Mouse (Mus musculus) colon, adult 2 months (tissue): Measurements from ENCODE around the gene Lrrc4b. TPM values are rescaled to one million over a fixed set of nuclear protein-coding genes. Genes with fewer than 3 reads are reported as not detected.

ENCODE experiments used
- polyA plus RNA-seq: library from polyadenylated mRNA; depleted of rRNA; stranded (reverse); fragments of >200 nt; gene quantifications from 2 replicates; pipeline ENCODE4 v1.2.3, GENCODE M21; 2012; rRNA removed

Gene Lrrc4b
- polyA plus RNA-seq: 4.8 and 6.8 TPM in 2 replicates

DNA sequence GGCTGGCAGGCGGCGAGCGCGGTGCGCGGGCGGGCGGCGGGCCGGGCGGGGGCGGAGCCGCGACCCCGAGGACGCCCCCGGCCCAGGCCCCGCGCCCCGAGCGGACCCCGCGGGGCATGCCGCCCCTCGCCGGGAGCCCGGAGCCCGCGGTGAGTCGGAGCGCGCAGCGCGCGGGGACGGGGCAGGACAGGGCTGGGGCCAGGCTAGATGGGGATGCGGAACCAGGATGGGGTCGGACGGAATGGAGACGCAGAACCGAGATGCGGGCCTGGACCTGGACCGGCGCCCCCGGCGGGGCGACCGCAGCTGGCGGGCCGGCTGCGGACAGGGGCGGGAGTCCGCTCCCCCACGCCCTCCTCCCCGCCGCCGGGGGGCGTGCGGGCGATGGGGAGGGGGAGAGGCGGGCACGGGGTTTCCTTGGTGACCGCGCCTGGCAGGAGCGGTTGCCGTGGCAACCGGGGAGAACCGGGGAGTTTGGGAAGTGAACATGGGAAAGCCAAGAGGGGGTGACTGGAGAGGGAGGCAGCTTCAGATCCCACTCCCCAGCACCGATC lies at the start of gene Lrrc4b:
Gene Lrrc4b, plus strand, starts transcription at position 51 of the 554 bp plus-strand sequence.

GRCm38 (mm10) chr7:44383980-44384715 lies 44.7 kb upstream of the Lrrc4b start, which contains the start of gene Syt3:
Gene Syt3, plus strand, starts transcription at chr7:44384102.

GRCm38 (mm10) chr7:44385720-44386119 lies 43.1 kb upstream of the Lrrc4b start, which contains the start of gene 1700008O03Rik:
Gene 1700008O03Rik, minus strand, starts transcription at chr7:44385820.

DNA sequence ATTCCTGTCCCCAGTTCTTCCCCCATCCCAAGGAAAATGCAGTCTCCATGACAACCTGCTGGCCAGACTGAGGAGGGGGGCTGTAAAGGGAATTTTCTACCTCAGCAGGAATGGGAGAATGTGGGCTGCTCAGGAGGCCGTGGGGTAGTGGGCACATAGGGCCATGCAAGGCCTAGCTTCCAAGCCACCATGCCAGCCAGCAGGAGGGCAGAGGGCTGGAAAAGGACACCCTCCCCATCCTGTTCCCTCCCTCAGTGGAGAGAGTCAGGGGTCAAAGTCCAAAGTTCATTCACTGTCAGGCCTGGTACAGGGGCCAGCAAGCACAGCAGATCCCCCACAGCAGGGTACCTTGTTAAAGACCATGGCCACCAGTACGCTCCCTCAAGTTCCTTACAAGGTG lies 36.3 kb downstream of the Lrrc4b start, which contains the start of gene Aspdh:
Gene Aspdh, plus strand, starts transcription at position 281 of the 400 bp plus-strand sequence.

GRCm38 (mm10) chr7:44467811-44468411 lies 39.1 kb downstream of the Lrrc4b start, which contains the start of gene Josd2:
Gene Josd2, plus strand, starts transcription at chr7:44467980.

GRCm38 (mm10) chr7:44495992-44496770 lies 67.4 kb downstream of the Lrrc4b start, which contains the start of the genes Emc10 and Fam71e1:
Gene Emc10, minus strand, starts transcription at chr7:44496529.
Gene Fam71e1, plus strand, starts transcription at chr7:44496581.

Other genes starting within 250 kb of the Lrrc4b start
- 0.31 and 0.54 TPM in 2 replicates for gene Klk1b24, start 240.8 kb upstream of the Lrrc4b start, polyA plus RNA-seq
- gene Klk1b3, start 230.8 kb upstream of the Lrrc4b start, polyA plus RNA-seq: 0.27 and 2.0 TPM in 2 replicates
- gene Klk1b4, start 221.6 kb upstream of the Lrrc4b start, polyA plus RNA-seq: 3.6 and 4.2 TPM in 2 replicates
- 1.4 and 6.7 TPM in 2 replicates for gene Klk1b5, start 213.1 kb upstream of the Lrrc4b start, polyA plus RNA-seq
- gene Klk1, start 203.7 kb upstream of the Lrrc4b start, polyA plus RNA-seq: 4,020 and 5,229 TPM in 2 replicates
- 0.22 and 0.31 TPM in 2 replicates for gene Gm36864, start 192.8 kb upstream of the Lrrc4b start, polyA plus RNA-seq
- 2.2 and 3.5 TPM in 2 replicates for gene 1700028J19Rik, start 182.3 kb upstream of the Lrrc4b start, polyA plus RNA-seq
- 126 and 152 TPM in 2 replicates for gene 2410002F23Rik, start 182.3 kb upstream of the Lrrc4b start, polyA plus RNA-seq
- gene Acp4, start 171.6 kb upstream of the Lrrc4b start, polyA plus RNA-seq: not detected in 2 replicates
- gene Gm15517, start 167.6 kb upstream of the Lrrc4b start, polyA plus RNA-seq: not detected in 2 replicates
- 5.3 and 6.9 TPM in 2 replicates for gene Clec11a, start 122.1 kb upstream of the Lrrc4b start, polyA plus RNA-seq
- 1.1 TPM in 2 replicates for gene Shank1, start 118.8 kb upstream of the Lrrc4b start, polyA plus RNA-seq
- gene Syt3, start 44.9 kb upstream of the Lrrc4b start, polyA plus RNA-seq: 3.2 and 3.5 TPM in 2 replicates
- gene 1700008O03Rik, start 43.2 kb upstream of the Lrrc4b start, polyA plus RNA-seq: 0.87 and 0.89 TPM in 2 replicates
- gene Aspdh, start 36.4 kb downstream of the Lrrc4b start, polyA plus RNA-seq: 0.23 and 0.88 TPM in 2 replicates
- gene Josd2, start 39.0 kb downstream of the Lrrc4b start, polyA plus RNA-seq: 136 and 144 TPM in 2 replicates
- 291 and 327 TPM in 2 replicates for gene Emc10, start 67.5 kb downstream of the Lrrc4b start, polyA plus RNA-seq
- 4.4 and 6.2 TPM in 2 replicates for gene Fam71e1, start 67.6 kb downstream of the Lrrc4b start, polyA plus RNA-seq
- gene Mybpc2, start 95.6 kb downstream of the Lrrc4b start, polyA plus RNA-seq: 0.34 and 0.46 TPM in 2 replicates
- gene Spib, start 103.1 kb downstream of the Lrrc4b start, polyA plus RNA-seq: 11.9 and 16.9 TPM in 2 replicates
- 44.4 and 45.2 TPM in 2 replicates for gene Pold1, start 119.8 kb downstream of the Lrrc4b start, polyA plus RNA-seq
- 231 and 268 TPM in 2 replicates for gene Nr1h2, start 124.9 kb downstream of the Lrrc4b start, polyA plus RNA-seq
- gene Napsa, start 143.4 kb downstream of the Lrrc4b start, polyA plus RNA-seq: 7.8 and 8.1 TPM in 2 replicates
- 2.7 and 2.8 TPM in 2 replicates for gene Kcnc3, start 161.6 kb downstream of the Lrrc4b start, polyA plus RNA-seq
- 365 and 409 TPM in 2 replicates for gene Myh14, start 241.8 kb downstream of the Lrrc4b start, polyA plus RNA-seq